Mouse (Mus musculus) cerebellum, adult 2 months (tissue): Measurements from ENCODE around the gene Pax3.

Experiments used
- CTCF ChIP-seq: fragments of 200-500 bp; IDR thresholded peaks from 2 replicates; pipeline ENCODE4 v1.5.1; 2011; ENCODE audit warnings: low read depth, mild to moderate bottlenecking, control low read depth, low read length, moderate library complexity, borderline replicate concordance; ENCODE audit not compliant: insufficient read depth
- POLR2A ChIP-seq: fragments of 200-500 bp; IDR thresholded peaks from 2 replicates; pipeline ENCODE4 v1.6.1; 2011; ENCODE audit warnings: low read length, control low read depth, borderline replicate concordance; ENCODE audit not compliant: insufficient read depth

DNA sequence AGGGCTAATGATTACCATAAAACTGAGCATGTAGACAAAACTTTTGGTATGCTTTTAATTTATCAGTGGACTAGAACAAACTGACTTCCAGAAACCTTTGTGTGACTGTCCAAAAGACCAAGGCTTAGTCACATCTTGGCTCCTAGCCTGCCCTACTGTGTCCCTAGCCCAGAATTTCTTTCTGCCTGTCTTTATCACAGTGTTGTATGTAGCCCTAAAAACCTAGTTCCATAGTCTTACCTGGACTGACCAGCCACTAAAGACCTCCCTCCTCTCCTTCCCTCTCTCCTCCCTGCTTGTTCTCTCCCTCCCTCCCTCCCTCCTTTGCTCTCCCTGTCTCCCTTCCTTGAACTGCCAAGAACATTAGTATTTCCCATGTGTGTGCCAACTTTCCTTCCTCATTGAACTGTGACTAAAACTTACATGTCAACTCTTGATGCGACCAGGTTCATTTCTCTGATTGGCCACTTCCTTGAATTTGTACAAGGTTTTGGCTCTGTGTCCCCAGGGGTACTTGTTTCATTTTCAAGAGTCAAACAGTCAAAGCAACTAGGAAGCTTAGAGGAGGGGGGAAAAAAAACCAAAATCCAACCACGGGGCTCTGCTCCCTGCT is 48.8 kb downstream of the Pax3 start:
- TF ChIP-seq POLR2A, result no peak
- TF ChIP-seq CTCF, result no peak
